Mouse (Mus musculus) ES-E14 (cell line): Measurements from ENCODE around the gene Rdm1. TPM values are rescaled to one million over a fixed set of nuclear protein-coding genes. Genes with fewer than 3 reads are reported as not detected.

ENCODE experiments used
- DNase-seq: peaks from one replicate; pipeline ENCODE4 v3.0.0-alpha.2; 2013; ENCODE audit warnings: low read depth, low spot score
- H3K27ac ChIP-seq: 2 replicates; pipeline ENCODE4 v1.5.1; 2012; ENCODE audit warnings: low read depth, mild to moderate bottlenecking, low read length, moderate library complexity, mixed read lengths; ENCODE audit not compliant: poor library complexity, insufficient read depth, severe bottlenecking
- H3K36me3 ChIP-seq: 2 replicates; pipeline ENCODE4 v1.6.1; 2012; ENCODE audit warnings: mild to moderate bottlenecking, low read length, moderate library complexity, mixed read lengths; ENCODE audit not compliant: control insufficient read depth, poor library complexity, insufficient read depth, severe bottlenecking
- H3K4me1 ChIP-seq, 2 experiments: fragments of 150-350 bp in 1 of 2; sonication (generic) in 1 of 2; 2 replicates each; pipeline ENCODE4 v1.6.1; 2012; ENCODE audit warnings: low read length in 2 of 2, mild to moderate bottlenecking in 1 of 2, mixed read lengths in 1 of 2; ENCODE audit not compliant: control insufficient read depth in 2 of 2, insufficient read depth in 2 of 2, poor library complexity in 1 of 2
- H3K4me3 ChIP-seq, 2 experiments: fragments of 150-350 bp in 1 of 2; sonication (generic) in 1 of 2; 2 replicates each; pipeline ENCODE4 v1.5.1; 2012; ENCODE audit warnings: low read length in 2 of 2, low read depth in 1 of 2, mild to moderate bottlenecking in 1 of 2, mixed read lengths in 1 of 2; ENCODE audit not compliant: insufficient read depth in 1 of 2, poor library complexity in 1 of 2, severe bottlenecking in 1 of 2
- H3K9ac ChIP-seq: 2 replicates; pipeline ENCODE4 v1.6.1; 2012; ENCODE audit warnings: low read depth, mild to moderate bottlenecking, low read length, mixed read lengths; ENCODE audit not compliant: poor library complexity, insufficient read depth, severe bottlenecking
- H3K9me3 ChIP-seq: fragments of 150-350 bp; sonication (generic); 2 replicates; pipeline ENCODE4 v1.6.1; 2012; ENCODE audit warnings: low read depth, mild to moderate bottlenecking, low read length; ENCODE audit not compliant: control insufficient read depth, insufficient read depth
- CHD2 ChIP-seq: IDR thresholded peaks from 2 replicates; pipeline ENCODE4 v1.6.1; 2014; ENCODE audit warnings: mild to moderate bottlenecking, low read depth, low read length, inconsistent platforms
- HCFC1 ChIP-seq: IDR thresholded peaks from 2 replicates; pipeline ENCODE4 v1.6.1; 2012; ENCODE audit warnings: low read length, inconsistent platforms, borderline replicate concordance; ENCODE audit not compliant: insufficient read depth
- MAFK ChIP-seq: IDR thresholded peaks from 2 replicates; pipeline ENCODE4 v1.6.1; 2014; ENCODE audit warnings: mild to moderate bottlenecking, low read depth, low read length, inconsistent platforms; ENCODE audit not compliant: insufficient read depth
- ZC3H11A ChIP-seq: IDR thresholded peaks from 2 replicates; pipeline ENCODE4 v1.6.1; 2012; ENCODE audit warnings: low read depth, mild to moderate bottlenecking, inconsistent platforms, low read length, borderline replicate concordance
- ZNF384 ChIP-seq: IDR thresholded peaks from 2 replicates; pipeline ENCODE4 v1.6.1; 2012; ENCODE audit warnings: low read depth, low read length, inconsistent platforms
- in situ Hi-C, 2 experiments: fragments of 600-800 bp; cut with MboI; formaldehyde crosslinking; loops; one replicate each; pipeline ENCODE4 v1.15.1; 2025; ENCODE audit warnings: low sequenced_read_pairs in 2 of 2, inconsistent platforms in 1 of 2; ENCODE audit not compliant: unreplicated experiment in 2 of 2
- total RNA-seq: library from RNA; depleted of rRNA; stranded (reverse); fragments of 300-350 nt; gene quantifications from 2 replicates; pipeline ENCODE4 v1.2.3, GENCODE M21; 2012

Gene Rdm1
- total RNA-seq, 1 experiment = 81.1 TPM

DNA sequence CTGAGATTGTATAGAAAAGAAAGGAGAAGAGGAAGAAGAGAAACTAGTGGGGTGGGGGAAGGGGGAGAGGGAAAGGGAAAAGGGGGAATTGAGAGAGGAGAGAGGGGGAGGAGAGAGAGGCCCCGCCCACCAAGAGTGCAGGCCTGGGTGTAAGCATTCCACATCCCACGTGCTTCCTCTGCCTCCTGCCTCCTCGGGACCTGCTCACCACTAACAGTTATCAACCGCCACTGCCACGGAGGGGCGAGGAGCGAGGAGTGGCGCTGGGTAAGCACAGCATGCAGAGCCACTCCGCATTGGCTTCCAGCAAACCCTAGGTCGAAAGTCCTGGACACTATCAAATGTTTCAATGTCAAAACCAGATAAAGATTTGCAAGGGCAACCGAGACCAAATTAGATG, 16.6 kb upstream of the Rdm1 start:
- peak overlapping the region; percentile 58; the same call in 1 of the 2 replicates for H3K9ac ChIP-seq
- no peak for DNase-seq
- no peak overlapping the region; the same call in 1 of the 2 replicates for H3K27ac ChIP-seq
- H3K4me3 ChIP-seq = no peak overlapping the region; a peak in 1 of 4 replicates
- peaks cover 4 to 14% of the 10 kb centered on the region in 2 experiments; a peak in 2 of 4 replicates for H3K4me1 ChIP-seq
- H3K36me3 ChIP-seq = no peaks in the 10 kb centered on the region; the same call in 1 of the 2 replicates
- TF ChIP-seq ZC3H11A (no peak), ZNF384 (no peak), CHD2 (no peak), HCFC1 (no peak), MAFK (no peak)
- in situ Hi-C loops = no loop called here
- H3K9me3 ChIP-seq = 0 out of 2 replicates have a peak, but pooled peaks cover 4% of the 10 kb centered on the region

DNA sequence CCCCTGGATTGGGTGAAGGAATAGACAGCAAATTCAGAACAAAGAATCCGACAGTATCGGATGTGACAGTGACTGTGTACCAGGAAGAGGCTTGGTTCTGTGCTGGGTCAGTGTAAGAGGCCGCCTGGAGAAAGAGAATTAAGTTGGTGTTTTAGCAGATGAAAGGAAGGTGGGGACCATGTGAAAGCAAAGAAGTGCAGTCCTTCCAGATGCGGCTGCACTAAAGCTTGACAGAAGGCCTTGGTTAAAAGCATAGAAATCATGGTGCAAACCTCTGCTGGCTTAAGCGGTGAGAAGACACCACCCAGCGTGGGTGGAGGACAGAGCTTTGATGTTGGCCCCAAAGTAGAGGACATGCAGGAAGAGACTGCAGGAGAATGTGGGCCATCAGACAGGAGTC, 13.4 kb upstream of the Rdm1 start:
- peaks cover 4 to 23% of the 10 kb centered on the region in 2 experiments; a peak in 3 of 4 replicates for H3K4me1 ChIP-seq
- no peak overlapping the region for H3K27ac ChIP-seq
- H3K9me3 ChIP-seq = 0 out of 2 replicates have a peak, but pooled peaks cover 2% of the 10 kb centered on the region
- no peak for DNase-seq
- H3K36me3 ChIP-seq = no peaks in the 10 kb centered on the region; the same call in 1 of the 2 replicates
- TF ChIP-seq ZNF384 = no peak
- no peak for TF ChIP-seq ZC3H11A
- no peak for TF ChIP-seq MAFK
- TF ChIP-seq CHD2 = no peak
- TF ChIP-seq HCFC1 = no peak
- H3K9ac ChIP-seq = no peak overlapping the region
- in situ Hi-C loops = no loop called here
- H3K4me3 ChIP-seq = no peak overlapping the region

DNA sequence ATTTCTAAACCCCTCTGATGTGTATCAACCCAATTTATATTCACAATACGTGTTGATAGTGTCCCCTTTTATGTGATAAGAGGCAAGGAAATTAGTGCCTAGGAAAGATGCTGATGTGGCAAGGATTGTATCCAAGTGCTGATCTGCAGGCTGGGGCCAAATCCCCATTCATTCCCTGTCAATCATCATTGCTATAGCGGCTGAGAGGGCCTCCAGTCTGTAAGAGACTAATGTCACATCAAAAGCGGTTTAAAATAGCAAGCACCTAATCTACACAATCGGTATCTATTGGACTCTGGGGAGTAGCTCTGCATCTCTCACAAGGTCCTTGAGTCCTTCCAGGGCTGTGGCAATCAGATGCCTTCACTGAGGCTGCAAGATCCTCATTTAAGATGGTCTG, 12.9 kb upstream of the Rdm1 start:
- in situ Hi-C loops = no loop called here
- H3K27ac ChIP-seq = no peak overlapping the region
- no peak overlapping the region for H3K9ac ChIP-seq
- no peaks in the 10 kb centered on the region; the same call in 1 of the 2 replicates for H3K36me3 ChIP-seq
- TF ChIP-seq HCFC1 = no peak
- TF ChIP-seq CHD2 = no peak
- TF ChIP-seq ZC3H11A = no peak
- no peak for TF ChIP-seq MAFK
- TF ChIP-seq ZNF384 = no peak
- 0 out of 2 replicates have a peak, but pooled peaks cover 2% of the 10 kb centered on the region for H3K9me3 ChIP-seq
- H3K4me1 ChIP-seq = peaks cover 4 to 23% of the 10 kb centered on the region in 2 experiments; a peak in 3 of 4 replicates
- H3K4me3 ChIP-seq = no peak overlapping the region
- no peak for DNase-seq

DNA sequence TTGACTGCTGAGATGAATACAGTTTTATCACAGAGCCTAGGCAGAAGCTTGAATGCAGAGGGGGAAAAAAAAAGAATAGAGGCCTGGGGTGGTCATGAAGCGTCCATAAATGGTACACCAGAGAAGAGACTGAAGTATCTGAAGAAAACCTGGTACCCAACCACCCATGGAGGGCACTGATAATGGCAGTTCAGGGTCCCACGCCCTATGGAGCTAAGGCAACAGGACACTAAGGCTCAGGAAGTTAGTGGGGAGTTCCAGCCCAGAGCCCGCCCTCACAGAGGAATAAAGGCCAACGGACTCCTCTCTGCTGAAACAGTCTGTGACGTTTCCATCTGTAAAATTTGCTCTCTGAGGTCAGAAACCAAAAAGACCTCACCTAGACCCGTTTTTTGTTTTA, 11.6 kb upstream of the Rdm1 start:
- H3K4me3 ChIP-seq = no peak overlapping the region
- H3K9ac ChIP-seq = no peak overlapping the region
- no peak overlapping the region for H3K27ac ChIP-seq
- TF ChIP-seq CHD2 (no peak), ZNF384 (no peak), HCFC1 (no peak), MAFK (no peak), ZC3H11A (no peak)
- DNase-seq = no peak
- H3K36me3 ChIP-seq = no peaks in the 10 kb centered on the region; the same call in 1 of the 2 replicates
- H3K4me1 ChIP-seq = peaks cover 4 to 23% of the 10 kb centered on the region in 2 experiments; a peak in 3 of 4 replicates
- H3K9me3 ChIP-seq = no peaks in the 10 kb centered on the region
- in situ Hi-C loops = no loop called here
